Mouse (Mus musculus) liver, embryonic 16.5 days (tissue): Measurements from ENCODE around the gene Plcb3. TPM values are rescaled to one million over a fixed set of nuclear protein-coding genes. Genes with fewer than 3 reads are reported as not detected.

Experiments used
- ATAC-seq: fragments of 200-750 bp; cut with Nextera tagmentation; 2 replicates; pipeline ENCODE4 v1.8.0; 2017; ENCODE audit warnings: low read depth, mild to moderate bottlenecking, moderate number of reproducible peaks, moderate library complexity
- H3K27ac ChIP-seq: fragments of 300-500 bp; sonication (generic); 2 replicates; pipeline ENCODE4 v1.5.1; 2014; ENCODE audit warnings: mild to moderate bottlenecking, low read length
- H3K27me3 ChIP-seq: fragments of 300-500 bp; sonication (generic); 2 replicates; pipeline ENCODE4 v1.6.1; 2014; ENCODE audit warnings: low read depth, low read length, mixed read lengths; ENCODE audit not compliant: control insufficient read depth, insufficient read depth
- H3K36me3 ChIP-seq: fragments of 300-500 bp; sonication (generic); 2 replicates; pipeline ENCODE4 v1.6.1; 2014; ENCODE audit warnings: mild to moderate bottlenecking; ENCODE audit not compliant: control insufficient read depth, insufficient read depth
- H3K4me1 ChIP-seq: fragments of 300-500 bp; sonication (generic); 2 replicates; pipeline ENCODE4 v1.6.1; 2014; ENCODE audit warnings: low read depth, low read length, mixed read lengths; ENCODE audit not compliant: control insufficient read depth
- H3K4me2 ChIP-seq: fragments of 300-500 bp; sonication (generic); 2 replicates; pipeline ENCODE4 v1.6.1; 2014; ENCODE audit warnings: low read depth, low read length, mixed read lengths
- H3K4me3 ChIP-seq: fragments of 300-500 bp; sonication (generic); 2 replicates; pipeline ENCODE4 v1.5.1; 2014; ENCODE audit warnings: low read depth, mild to moderate bottlenecking, low read length
- H3K9ac ChIP-seq: fragments of 300-500 bp; sonication (generic); 2 replicates; pipeline ENCODE4 v1.6.1; 2014; ENCODE audit warnings: low read depth, low read length
- H3K9me3 ChIP-seq: fragments of 300-500 bp; sonication (generic); replicated peaks from 2 replicates; pipeline ENCODE4 v1.6.1; 2016; ENCODE audit warnings: low read length; ENCODE audit not compliant: control insufficient read depth
- WGBS: fragments of 180-500 bp; shearing (Covaris S2); extraction: QIAGEN DNeasy Blood & Tissue Kit; methylation state at CpG from one replicate; pipeline ENCODE4 v1.1.7; 2014; ENCODE audit not compliant: insufficient replicate concordance; 5-methylcytosine and 5-hydroxymethylcytosine counted together
- polyA plus RNA-seq: library from polyadenylated mRNA; unstranded; fragments of >200 nt; fragmentation: Nextera tagmentation; extraction: Ambion mirVana; gene quantifications from 2 replicates; pipeline ENCODE4 v1.2.1, GENCODE M21; 2015

The Plcb3 gene
- 4.8 and 6.6 TPM in 2 replicates for polyA plus RNA-seq

DNA sequence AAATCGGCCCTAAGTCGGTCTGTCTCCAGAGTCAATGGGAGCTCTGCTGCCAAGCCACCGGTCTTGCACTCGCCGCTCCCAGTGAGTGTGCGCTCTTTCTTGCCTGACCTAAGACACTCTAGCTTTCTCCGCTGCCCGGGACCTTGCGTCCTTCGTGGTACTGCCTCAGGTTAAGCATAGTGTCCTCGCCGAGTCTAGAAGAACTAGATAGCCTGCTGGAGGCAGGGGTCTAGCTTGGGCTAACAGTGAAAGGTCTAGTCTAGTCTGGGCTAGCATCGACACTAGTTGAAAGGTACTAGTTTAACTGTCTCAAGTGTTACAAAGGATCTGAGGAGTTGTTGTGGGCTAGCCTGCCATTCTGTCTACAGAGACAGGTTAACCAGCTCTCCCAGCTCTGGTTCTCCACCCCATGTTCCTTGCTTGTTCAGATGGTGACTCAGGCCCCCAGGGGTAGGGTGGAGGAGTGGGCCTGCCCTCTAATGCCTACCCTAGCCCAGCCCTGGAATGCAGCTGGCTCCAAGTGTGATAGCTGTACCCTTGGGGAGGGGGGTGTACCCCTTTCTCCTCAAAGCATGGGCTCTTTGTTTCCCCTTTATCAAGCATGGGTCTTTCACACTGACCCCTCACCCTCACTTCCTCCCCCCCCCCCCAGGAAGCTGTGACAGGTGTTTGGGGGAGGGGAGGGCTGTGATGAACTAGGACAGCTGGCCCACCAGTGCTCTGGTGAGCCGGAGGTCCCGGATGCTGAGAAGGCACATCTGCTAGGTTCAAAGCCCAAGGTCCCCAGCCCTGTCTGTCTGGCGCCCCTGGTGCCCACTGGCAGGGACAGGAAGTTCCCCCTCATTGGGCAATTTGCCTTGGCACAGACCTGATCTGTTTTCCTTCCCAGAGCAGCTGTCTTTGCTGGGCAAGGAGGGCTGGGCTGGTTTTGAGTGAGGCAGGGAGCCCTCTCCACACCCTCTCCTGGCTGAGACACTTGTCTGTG is at the start of gene Plcb3:
TSS of gene Plcb3 (minus strand) at position 934 of the 985 bp plus-strand sequence.
- WGBS: 0% methylated on average over 16 of the region's 16 CpGs
- H3K9ac ChIP-seq: peak within 1 kb of the TSS; percentile 56
- ATAC-seq: no peak
- peak within 1 kb of the TSS; percentile 99 for H3K4me2 ChIP-seq
- peak within 1 kb of the TSS; percentile 57 for H3K27ac ChIP-seq
- H3K4me1 ChIP-seq: peaks cover 52% of the 10 kb centered on the region
- no peaks in the 10 kb centered on the region for H3K9me3 ChIP-seq
- H3K4me3 ChIP-seq: peak within 1 kb of the TSS; percentile 77
- H3K27me3 ChIP-seq: no peaks in the 10 kb centered on the region
- H3K36me3 ChIP-seq: peaks cover 4% of the 10 kb centered on the region

DNA sequence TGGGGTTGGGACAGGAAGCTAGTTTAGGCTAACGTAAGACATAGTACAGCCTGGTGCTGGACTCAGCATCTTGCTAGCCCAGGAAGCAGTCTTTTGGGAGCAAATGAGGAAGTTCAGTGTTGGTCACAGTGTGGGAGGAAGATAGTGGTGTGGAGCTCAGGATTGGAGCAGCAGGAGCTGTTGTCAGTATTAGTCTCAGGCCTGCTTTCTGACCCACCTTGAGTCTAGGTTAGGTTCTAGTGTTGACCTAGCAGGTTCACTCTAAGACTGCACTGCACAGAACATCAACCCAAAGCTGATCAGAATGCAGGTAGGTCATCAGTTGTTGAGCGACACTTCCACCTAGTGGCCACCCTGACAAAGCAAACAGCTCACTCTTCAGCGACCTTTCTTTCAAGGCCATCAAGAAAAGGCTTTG is 44.0 kb upstream of the Plcb3 start:
- Histone ChIP-seq H3K27ac (peak overlapping the region; percentile 90), H3K4me2 (peak overlapping the region; percentile 66), H3K4me3 (peak overlapping the region; percentile 76; the same call in 1 of the 2 replicates), H3K4me1 (peaks cover 18% of the 10 kb centered on the region), H3K36me3 (peaks cover 38% of the 10 kb centered on the region), H3K27me3 (no peaks in the 10 kb centered on the region), H3K9me3 (no peaks in the 10 kb centered on the region), H3K9ac (no peak overlapping the region)
- no peak for ATAC-seq
- WGBS: 15% methylated on average over 3 of the region's 3 CpGs

DNA sequence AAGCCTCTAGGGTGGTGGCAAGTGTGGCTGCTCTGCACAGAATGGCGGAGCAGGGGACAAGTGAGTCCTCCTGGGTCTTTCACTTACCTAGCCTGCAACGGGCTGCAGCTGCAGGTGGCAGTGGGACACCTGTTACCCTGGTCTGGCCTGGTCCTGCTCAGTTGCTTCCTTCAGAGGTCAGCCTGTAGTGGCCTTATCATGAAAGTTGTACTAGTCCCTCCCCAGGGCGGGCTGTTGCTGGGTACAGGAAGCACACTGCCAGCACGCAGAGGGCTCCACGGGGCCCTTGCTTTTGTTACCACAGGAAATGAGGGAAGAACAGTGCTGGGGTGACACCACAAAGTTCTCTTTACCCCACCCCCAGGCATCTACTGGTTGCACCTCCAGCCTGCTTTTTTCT is 42.9 kb upstream of the Plcb3 start, which contains the start of gene Fermt3:
TSS of gene Fermt3 (minus strand) at position 279 of the 400 bp plus-strand sequence.
- peaks cover 38% of the 10 kb centered on the region for H3K36me3 ChIP-seq
- no peaks in the 10 kb centered on the region for H3K9me3 ChIP-seq
- ATAC-seq: peak; percentile 81
- 14% methylated on average over 5 of the region's 5 CpGs for WGBS
- H3K27ac ChIP-seq: peak within 1 kb of the TSS; percentile 90
- H3K4me2 ChIP-seq: peak within 1 kb of the TSS; percentile 66
- H3K4me3 ChIP-seq: peak within 1 kb of the TSS; percentile 76
- peaks cover 18% of the 10 kb centered on the region for H3K4me1 ChIP-seq
- H3K27me3 ChIP-seq: no peaks in the 10 kb centered on the region
- H3K9ac ChIP-seq: peak within 1 kb of the TSS; percentile 82

DNA sequence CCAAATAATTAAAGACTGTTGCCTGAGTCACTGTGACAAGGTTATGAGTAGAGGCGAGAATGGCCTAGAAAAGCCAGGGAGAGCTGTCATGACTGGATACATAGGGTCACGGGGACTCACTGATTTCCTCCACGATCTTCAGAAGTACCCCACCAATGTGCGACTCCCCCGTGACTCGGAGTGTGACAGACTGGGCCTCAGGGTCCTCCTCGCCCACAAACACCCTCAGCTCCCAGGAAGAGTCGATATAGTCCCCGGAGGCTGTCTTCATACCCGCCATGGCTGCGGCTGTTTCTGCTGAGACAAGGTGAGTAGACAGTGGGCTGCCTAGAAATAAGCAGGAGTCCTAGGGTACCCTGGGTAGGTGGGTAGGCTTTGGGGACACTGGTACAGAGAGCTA is 42.3 kb upstream of the Plcb3 start:
- Histone ChIP-seq H3K9me3 (no peaks in the 10 kb centered on the region), H3K4me3 (peak overlapping the region; percentile 76), H3K4me1 (peaks cover 18% of the 10 kb centered on the region), H3K27ac (peak overlapping the region; percentile 90), H3K9ac (peak overlapping the region; percentile 82), H3K4me2 (peak overlapping the region; percentile 66), H3K27me3 (no peaks in the 10 kb centered on the region), H3K36me3 (peaks cover 40% of the 10 kb centered on the region)
- WGBS: 17% methylated on average over 11 of the region's 11 CpGs
- ATAC-seq: 0 out of 2 replicates have a peak, but pooled peaks have one; percentile 3

DNA sequence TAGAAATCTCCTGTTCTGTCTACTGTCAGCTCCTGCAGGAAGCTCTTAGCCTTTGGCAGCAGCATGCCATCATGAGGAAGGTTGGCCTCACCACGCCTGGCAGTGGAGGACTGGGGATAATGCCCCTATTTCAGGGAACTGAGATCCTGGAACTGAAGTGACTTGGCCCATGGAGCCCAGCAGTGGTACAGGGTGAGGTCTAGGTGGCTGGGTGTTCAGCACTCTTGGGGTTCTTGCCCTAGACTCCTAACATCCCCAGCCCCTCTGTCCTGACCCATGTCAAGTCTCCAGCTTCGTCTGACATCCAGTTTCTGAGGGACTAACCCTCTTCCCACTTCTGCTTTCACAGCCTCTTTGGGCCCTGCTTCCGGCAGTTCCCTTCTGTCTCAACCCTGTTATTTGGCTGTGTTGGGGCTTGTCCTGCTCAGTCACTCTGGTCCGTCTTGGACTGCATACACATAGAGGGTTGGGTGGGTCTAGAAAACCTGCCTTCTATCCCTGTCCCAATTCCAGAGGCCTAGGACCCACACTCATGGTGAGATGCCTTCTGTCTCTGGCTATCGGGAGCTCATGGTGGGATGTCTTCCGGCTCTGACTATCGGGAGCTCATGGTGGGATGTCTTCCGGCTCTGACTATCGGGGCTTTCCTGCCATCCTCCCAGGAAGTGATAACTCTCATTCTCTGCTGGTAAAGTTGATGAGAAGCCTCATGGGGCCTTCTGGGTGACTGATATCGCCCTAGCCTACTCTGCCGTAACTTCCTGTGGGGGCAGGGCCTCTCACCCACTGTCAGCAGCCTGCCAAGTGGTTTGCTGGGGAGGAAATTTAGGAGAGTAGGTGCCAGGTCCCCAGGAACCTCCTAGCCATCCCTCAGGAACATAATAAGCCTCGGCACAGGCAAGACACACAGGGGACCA is 41.5 kb upstream of the Plcb3 start:
- H3K9me3 ChIP-seq: no peaks in the 10 kb centered on the region
- H3K4me2 ChIP-seq: peak overlapping the region; percentile 66
- peak overlapping the region; percentile 90 for H3K27ac ChIP-seq
- peak overlapping the region; percentile 82 for H3K9ac ChIP-seq
- peaks cover 18% of the 10 kb centered on the region for H3K4me1 ChIP-seq
- peaks cover 43% of the 10 kb centered on the region for H3K36me3 ChIP-seq
- ATAC-seq: peak; percentile 85
- H3K4me3 ChIP-seq: peak overlapping the region; percentile 76
- 12% methylated on average over 12 of the region's 12 CpGs for WGBS
- no peaks in the 10 kb centered on the region for H3K27me3 ChIP-seq

DNA sequence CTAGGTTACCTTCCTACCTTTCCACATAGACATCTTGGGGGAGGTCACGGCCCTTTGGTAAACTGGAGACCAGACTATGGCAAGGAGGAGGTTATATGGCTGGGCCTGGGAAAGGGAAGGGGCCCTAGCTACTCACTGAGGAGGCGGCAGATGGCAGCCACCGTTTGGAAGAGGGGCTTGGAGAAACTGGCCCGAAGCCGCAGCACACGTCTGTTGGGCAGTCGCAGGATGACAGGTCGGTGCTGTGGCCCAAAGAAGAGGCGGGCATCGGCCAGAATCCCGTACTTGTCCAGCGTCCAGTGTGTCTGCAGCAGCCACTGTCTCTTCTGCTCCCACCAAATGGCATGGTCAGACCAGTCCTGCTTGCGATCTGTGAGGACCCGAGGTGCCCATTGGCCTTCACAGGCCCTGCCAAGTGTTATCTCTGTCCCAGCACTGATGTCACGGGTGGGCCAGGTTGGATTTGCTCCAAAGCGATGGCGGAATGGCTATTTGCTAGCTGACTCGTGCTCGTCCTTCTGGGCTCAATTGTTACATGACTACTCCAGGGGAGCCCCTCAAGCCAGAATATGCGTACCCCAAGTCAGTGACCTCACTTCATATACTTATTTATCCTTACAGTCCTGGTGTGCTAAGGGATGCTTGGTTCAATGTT is 38.3 kb upstream of the Plcb3 start:
- no peak for ATAC-seq
- no peak overlapping the region for H3K27ac ChIP-seq
- peaks cover 22% of the 10 kb centered on the region for H3K36me3 ChIP-seq
- WGBS: 89% methylated on average over 20 of the region's 20 CpGs
- H3K27me3 ChIP-seq: no peaks in the 10 kb centered on the region
- no peak overlapping the region for H3K9ac ChIP-seq
- H3K4me3 ChIP-seq: no peak overlapping the region
- H3K9me3 ChIP-seq: no peaks in the 10 kb centered on the region
- no peak overlapping the region for H3K4me2 ChIP-seq
- peaks cover 11% of the 10 kb centered on the region for H3K4me1 ChIP-seq

DNA sequence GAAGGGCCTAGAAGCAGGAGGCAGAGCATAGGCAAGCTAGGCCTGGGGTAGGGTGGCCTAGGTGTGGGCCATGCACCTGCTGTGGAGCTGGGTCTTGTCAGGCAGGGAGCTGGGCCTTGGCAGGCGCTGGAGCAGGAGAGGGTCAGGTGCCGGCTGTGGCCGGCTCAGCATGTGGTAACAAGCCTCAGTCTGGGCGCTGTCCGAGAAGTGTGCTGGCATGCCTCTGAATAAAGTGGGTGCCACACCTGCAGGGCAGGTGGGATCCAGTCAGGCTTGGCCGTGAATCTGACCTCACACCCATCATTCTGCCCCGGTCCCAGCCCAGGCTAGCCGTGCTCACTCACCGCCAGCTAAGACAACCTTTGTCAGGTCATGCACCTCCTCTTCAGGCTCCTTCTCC is 37.7 kb upstream of the Plcb3 start:
- Histone ChIP-seq H3K27me3 (no peaks in the 10 kb centered on the region), H3K9ac (no peak overlapping the region), H3K9me3 (no peaks in the 10 kb centered on the region), H3K4me2 (no peak overlapping the region), H3K27ac (no peak overlapping the region), H3K4me3 (no peak overlapping the region), H3K4me1 (peaks cover 11% of the 10 kb centered on the region), H3K36me3 (peaks cover 22% of the 10 kb centered on the region)
- ATAC-seq: no peak
- WGBS: 92% methylated on average over 9 of the region's 9 CpGs

DNA sequence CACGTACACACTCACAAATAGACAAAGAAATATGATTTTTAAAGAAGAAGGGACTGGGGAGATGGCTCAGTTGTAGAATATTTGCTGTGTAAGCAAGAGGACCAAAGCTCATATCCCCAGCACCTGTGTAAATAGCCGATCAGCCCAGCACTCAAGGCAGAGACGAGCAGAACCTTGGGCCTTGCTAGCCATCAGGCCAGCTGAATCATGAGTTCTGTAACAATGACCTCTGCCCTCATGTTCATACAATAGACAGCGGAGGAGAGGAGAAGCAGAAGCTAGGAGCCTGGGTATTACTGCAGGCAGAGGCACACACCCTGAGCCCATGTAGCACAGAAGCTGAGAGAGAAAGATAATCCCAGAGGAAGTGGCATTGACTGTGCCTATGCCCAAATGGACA is 36.2 kb upstream of the Plcb3 start:
- no peak overlapping the region for H3K4me3 ChIP-seq
- 67% methylated on average over 4 of the region's 4 CpGs for WGBS
- H3K36me3 ChIP-seq: peaks cover 22% of the 10 kb centered on the region

More for the DNA sequence above, 36.2 kb upstream of the Plcb3 start:
- ATAC-seq: 0 out of 2 replicates have a peak, but pooled peaks have one; percentile 11
- Histone ChIP-seq H3K27me3 (no peaks in the 10 kb centered on the region), H3K4me2 (no peak overlapping the region), H3K27ac (no peak overlapping the region), H3K9ac (no peak overlapping the region), H3K9me3 (no peaks in the 10 kb centered on the region), H3K4me1 (peaks cover 8% of the 10 kb centered on the region)
